Mouse (Mus musculus): ENCODE data around the gene Fam81b. TPM values are rescaled to one million over a fixed set of nuclear protein-coding genes. Genes with fewer than 3 reads are reported as not detected.

The Fam81b gene
- polyA plus RNA-seq, 1 experiment = not detected

GRCm38 (mm10) chr13:76304201-76304600 lies 671 bp downstream of the Fam81b start:
- Histone ChIP-seq H3K27ac (ENCODE audit: insufficient read depth, low read length) (no peak overlapping the region), H3K4me1 (ENCODE audit: control insufficient read depth, insufficient read depth, insufficient read length) (no peaks in the 10 kb centered on the region), H3K36me3 (ENCODE audit: control insufficient read depth, insufficient read depth, low read length) (no peaks in the 10 kb centered on the region), H3K27me3 (ENCODE audit: control insufficient read depth, insufficient read depth, low read length) (no peaks in the 10 kb centered on the region), H3K4me3 (ENCODE audit: extremely low read depth, insufficient read depth, insufficient read length) (no peak overlapping the region)
- no peak for DNase-seq (ENCODE audit: low read depth in 1 of 2, low spot score in 2 of 2)
- TF ChIP-seq CTCF (IDR thresholded peaks at IDR 0.05; ENCODE audit: extremely low read depth, insufficient read depth, insufficient read length, insufficient replicate concordance) (no peak), POLR2A (IDR thresholded peaks at IDR 0.05; ENCODE audit: low read depth, low read length) (no peak)
- WGBS = 88% methylated on average over 1 of the region's 1 CpGs

DNA sequence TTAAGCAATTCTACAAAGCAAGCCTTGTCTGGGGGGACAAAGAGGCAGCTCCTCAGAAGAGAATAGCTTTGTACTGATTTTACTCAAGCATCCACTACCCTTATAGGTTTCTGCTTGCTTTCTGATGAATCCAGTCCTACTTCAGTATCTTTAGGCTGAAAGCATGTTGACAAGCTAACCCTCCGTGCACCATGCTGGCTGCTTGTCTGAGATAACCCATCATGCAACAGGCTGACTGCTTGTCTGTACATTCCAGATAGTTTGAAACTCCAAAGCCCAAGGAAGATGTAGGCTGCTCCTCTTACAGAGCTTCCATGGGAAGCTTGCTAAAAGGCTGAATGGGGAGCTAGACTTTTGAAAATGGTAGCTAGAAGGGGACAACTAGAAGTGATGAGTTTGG lies 1.7 kb downstream of the Fam81b start:
- H3K4me1 ChIP-seq (ENCODE audit: control insufficient read depth, insufficient read depth, insufficient read length) = no peaks in the 10 kb centered on the region
- no peaks in the 10 kb centered on the region for H3K27me3 ChIP-seq (ENCODE audit: control insufficient read depth, insufficient read depth, low read length)
- H3K27ac ChIP-seq (ENCODE audit: insufficient read depth, low read length) = no peak overlapping the region
- no peak for TF ChIP-seq POLR2A (IDR thresholded peaks at IDR 0.05; ENCODE audit: low read depth, low read length)
- TF ChIP-seq CTCF (IDR thresholded peaks at IDR 0.05; ENCODE audit: extremely low read depth, insufficient read depth, insufficient read length, insufficient replicate concordance) = no peak
- DNase-seq (ENCODE audit: low read depth in 1 of 2, low spot score in 2 of 2) = no peak
- no peak overlapping the region for H3K4me3 ChIP-seq (ENCODE audit: extremely low read depth, insufficient read depth, insufficient read length)
- WGBS = 81% methylated on average over 1 of the region's 1 CpGs
- no peaks in the 10 kb centered on the region for H3K36me3 ChIP-seq (ENCODE audit: control insufficient read depth, insufficient read depth, low read length)

GRCm38 (mm10) chr13:76302056-76302455 lies 2.8 kb downstream of the Fam81b start:
- H3K36me3 ChIP-seq (ENCODE audit: control insufficient read depth, insufficient read depth, low read length) = no peaks in the 10 kb centered on the region
- WGBS = 85% methylated on average over 2 of the region's 2 CpGs

GRCm38 (mm10) chr13:76292050-76292449 lies 12.8 kb downstream of the Fam81b start:
- WGBS = 82% methylated on average over 4 of the region's 4 CpGs
- TF ChIP-seq POLR2A (IDR thresholded peaks at IDR 0.05; ENCODE audit: low read depth, low read length) (no peak), CTCF (IDR thresholded peaks at IDR 0.05; ENCODE audit: extremely low read depth, insufficient read depth, insufficient read length, insufficient replicate concordance) (no peak)
- no peak for DNase-seq (ENCODE audit: low read depth in 1 of 2, low spot score in 2 of 2)
- Histone ChIP-seq H3K4me3 (ENCODE audit: extremely low read depth, insufficient read depth, insufficient read length) (no peak overlapping the region), H3K27me3 (ENCODE audit: control insufficient read depth, insufficient read depth, low read length) (no peaks in the 10 kb centered on the region), H3K27ac (ENCODE audit: insufficient read depth, low read length) (no peak overlapping the region), H3K4me1 (ENCODE audit: control insufficient read depth, insufficient read depth, insufficient read length) (no peaks in the 10 kb centered on the region), H3K36me3 (ENCODE audit: control insufficient read depth, insufficient read depth, low read length) (no peaks in the 10 kb centered on the region)

More at GRCm38 (mm10) chr13:76302056-76302455, 2.8 kb downstream of the Fam81b start:
- no peak for DNase-seq (ENCODE audit: low read depth in 1 of 2, low spot score in 2 of 2)
- Histone ChIP-seq H3K27me3 (ENCODE audit: control insufficient read depth, insufficient read depth, low read length) (no peaks in the 10 kb centered on the region), H3K27ac (ENCODE audit: insufficient read depth, low read length) (no peak overlapping the region), H3K4me3 (ENCODE audit: extremely low read depth, insufficient read depth, insufficient read length) (no peak overlapping the region), H3K4me1 (ENCODE audit: control insufficient read depth, insufficient read depth, insufficient read length) (no peaks in the 10 kb centered on the region)
- no peak for TF ChIP-seq CTCF (IDR thresholded peaks at IDR 0.05; ENCODE audit: extremely low read depth, insufficient read depth, insufficient read length, insufficient replicate concordance)
- TF ChIP-seq POLR2A (IDR thresholded peaks at IDR 0.05; ENCODE audit: low read depth, low read length) = no peak

GRCm38 (mm10) chr13:76284597-76284996 lies 20.3 kb downstream of the Fam81b start:
- no peak overlapping the region for H3K4me3 ChIP-seq (ENCODE audit: extremely low read depth, insufficient read depth, insufficient read length)

GRCm38 (mm10) chr13:76264361-76265026 lies 40.4 kb downstream of the Fam81b start:
- Histone ChIP-seq H3K4me3 (ENCODE audit: extremely low read depth, insufficient read depth, insufficient read length) (no peak overlapping the region), H3K36me3 (ENCODE audit: control insufficient read depth, insufficient read depth, low read length) (no peaks in the 10 kb centered on the region), H3K27ac (ENCODE audit: insufficient read depth, low read length) (no peak overlapping the region), H3K27me3 (ENCODE audit: control insufficient read depth, insufficient read depth, low read length) (no peaks in the 10 kb centered on the region), H3K4me1 (ENCODE audit: control insufficient read depth, insufficient read depth, insufficient read length) (no peaks in the 10 kb centered on the region)
- WGBS = 80% methylated on average over 5 of the region's 5 CpGs
- DNase-seq (ENCODE audit: low read depth in 1 of 2, low spot score in 2 of 2) = no peak
- no peak for TF ChIP-seq POLR2A (IDR thresholded peaks at IDR 0.05; ENCODE audit: low read depth, low read length)
- TF ChIP-seq CTCF (IDR thresholded peaks at IDR 0.05; ENCODE audit: extremely low read depth, insufficient read depth, insufficient read length, insufficient replicate concordance) = no peak

More at GRCm38 (mm10) chr13:76284597-76284996, 20.3 kb downstream of the Fam81b start:
- H3K4me1 ChIP-seq (ENCODE audit: control insufficient read depth, insufficient read depth, insufficient read length) = no peaks in the 10 kb centered on the region
- no peak for DNase-seq (ENCODE audit: low read depth in 1 of 2, low spot score in 2 of 2)
- WGBS = 90% methylated on average over 3 of the region's 3 CpGs
- H3K27ac ChIP-seq (ENCODE audit: insufficient read depth, low read length) = no peak overlapping the region
- H3K27me3 ChIP-seq (ENCODE audit: control insufficient read depth, insufficient read depth, low read length) = no peaks in the 10 kb centered on the region
- no peaks in the 10 kb centered on the region for H3K36me3 ChIP-seq (ENCODE audit: control insufficient read depth, insufficient read depth, low read length)
- no peak for TF ChIP-seq POLR2A (IDR thresholded peaks at IDR 0.05; ENCODE audit: low read depth, low read length)
- TF ChIP-seq CTCF (IDR thresholded peaks at IDR 0.05; ENCODE audit: extremely low read depth, insufficient read depth, insufficient read length, insufficient replicate concordance) = no peak

DNA sequence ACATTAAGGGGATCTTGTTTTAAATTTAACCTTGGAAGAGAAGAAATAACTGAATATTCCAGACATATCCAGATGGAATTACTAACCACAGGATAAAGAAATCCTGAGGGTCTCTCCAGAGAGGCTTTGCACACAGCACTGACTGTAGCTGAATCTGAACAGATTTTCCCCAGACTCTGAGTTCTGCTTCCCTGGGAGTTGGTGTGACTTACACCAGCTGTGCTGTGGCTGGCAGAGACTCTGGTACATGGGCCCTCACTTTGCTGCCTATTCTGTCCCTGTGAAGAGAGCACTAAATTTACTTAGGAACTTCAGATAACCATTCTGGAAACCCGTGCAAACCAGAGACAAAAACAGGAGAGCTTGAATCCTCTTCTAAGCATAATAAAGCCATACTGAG lies 46.1 kb downstream of the Fam81b start:
- DNase-seq (ENCODE audit: low read depth in 1 of 2, low spot score in 2 of 2) = no peak
- H3K27ac ChIP-seq (ENCODE audit: insufficient read depth, low read length) = no peak overlapping the region
- H3K4me3 ChIP-seq (ENCODE audit: extremely low read depth, insufficient read depth, insufficient read length) = no peak overlapping the region
- H3K27me3 ChIP-seq (ENCODE audit: control insufficient read depth, insufficient read depth, low read length) = no peaks in the 10 kb centered on the region
- 89% methylated on average over 1 of the region's 1 CpGs for WGBS
- H3K4me1 ChIP-seq (ENCODE audit: control insufficient read depth, insufficient read depth, insufficient read length) = no peaks in the 10 kb centered on the region
- TF ChIP-seq POLR2A (IDR thresholded peaks at IDR 0.05; ENCODE audit: low read depth, low read length) (no peak), CTCF (IDR thresholded peaks at IDR 0.05; ENCODE audit: extremely low read depth, insufficient read depth, insufficient read length, insufficient replicate concordance) (no peak)
- no peaks in the 10 kb centered on the region for H3K36me3 ChIP-seq (ENCODE audit: control insufficient read depth, insufficient read depth, low read length)
